Mouse (Mus musculus): ENCODE measurements around the gene Cd180.
A peak's percentile ranks its signal among the peaks of the same experiment; 100 is the strongest.
"Not testable (repeated sequence)": the region's sequence is repeated elsewhere in the genome, so short reads cannot be mapped to it uniquely, and the experiment has no call there.

The Cd180 gene

GRCm38 (mm10) chr13:102678482-102678881, 14.9 kb upstream of the Cd180 start:
- DNase-seq (ENCODE audit: low read depth, low spot score) = peak; percentile 89

- no peak for DNase-seq (ENCODE audit: low read depth, low spot score)
Observed at GRCm38 (mm10) chr13:102684890-102685289, 8.5 kb upstream of the Cd180 start.

GRCm38 (mm10) chr13:102688121-102688520, 5.2 kb upstream of the Cd180 start:
- no peak for DNase-seq (ENCODE audit: low read depth, low spot score)

DNA sequence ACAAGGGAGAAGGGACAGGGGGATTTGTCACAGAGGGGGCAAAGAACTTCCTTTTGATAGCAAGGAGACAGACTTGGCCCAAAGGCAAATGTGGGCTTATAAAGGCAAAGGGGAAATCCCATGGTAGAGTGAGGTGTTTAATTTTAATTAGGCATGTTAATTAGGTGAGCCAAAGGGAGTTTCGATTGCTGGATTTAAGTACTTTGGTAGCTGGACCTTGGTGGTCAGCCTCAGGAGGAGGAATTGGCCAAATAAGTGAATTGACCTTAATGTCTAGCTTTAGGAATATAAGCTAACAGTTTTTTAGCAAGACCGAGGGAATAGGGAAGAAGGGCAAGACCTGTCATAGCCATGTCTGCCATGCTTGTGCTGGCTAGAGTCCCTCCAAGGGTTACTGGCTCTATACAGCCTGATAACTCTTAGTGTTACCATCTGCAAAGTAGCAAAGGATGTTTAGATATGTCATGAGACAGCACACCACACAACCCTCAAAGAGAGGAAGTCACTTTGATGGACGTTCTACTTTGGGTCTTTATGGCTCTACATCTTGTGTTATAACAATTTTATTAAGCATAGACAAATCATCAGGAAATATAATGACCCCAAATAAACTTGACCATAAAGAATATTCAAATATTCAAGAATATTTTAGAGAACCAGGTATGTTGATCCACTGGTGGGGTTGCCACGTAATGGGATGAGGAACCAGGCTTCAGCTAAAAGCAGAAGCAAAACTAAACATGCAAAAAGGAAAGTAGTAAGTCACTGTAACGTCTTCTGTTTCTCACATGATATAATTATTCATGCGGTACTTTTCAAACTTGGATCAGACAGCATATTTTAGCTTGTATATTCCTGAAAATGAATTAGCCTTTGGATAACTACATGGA, 3.9 kb upstream of the Cd180 start:
- no peak for DNase-seq (ENCODE audit: low read depth, low spot score)

- no peak for DNase-seq (ENCODE audit: low read depth, low spot score)
Observed at GRCm38 (mm10) chr13:102690184-102690583, 3.2 kb upstream of the Cd180 start.

- DNase-seq (ENCODE audit: low read depth, low spot score) = no peak
Observed at GRCm38 (mm10) chr13:102691408-102692150, 1.8 kb upstream of the Cd180 start.

- no peak for DNase-seq (ENCODE audit: low read depth, low spot score)
Observed at GRCm38 (mm10) chr13:102694154-102694553, 796 bp downstream of the Cd180 start.

- no peak for DNase-seq (ENCODE audit: low read depth, low spot score)
Observed at GRCm38 (mm10) chr13:102695121-102695905, 2.0 kb downstream of the Cd180 start.

- no peak for DNase-seq (ENCODE audit: low read depth, low spot score)
Observed at GRCm38 (mm10) chr13:102698335-102698734, 5.0 kb downstream of the Cd180 start.

GRCm38 (mm10) chr13:102698751-102699323, 5.5 kb downstream of the Cd180 start:
- peak; percentile 89 for DNase-seq (ENCODE audit: low read depth, low spot score)

DNA sequence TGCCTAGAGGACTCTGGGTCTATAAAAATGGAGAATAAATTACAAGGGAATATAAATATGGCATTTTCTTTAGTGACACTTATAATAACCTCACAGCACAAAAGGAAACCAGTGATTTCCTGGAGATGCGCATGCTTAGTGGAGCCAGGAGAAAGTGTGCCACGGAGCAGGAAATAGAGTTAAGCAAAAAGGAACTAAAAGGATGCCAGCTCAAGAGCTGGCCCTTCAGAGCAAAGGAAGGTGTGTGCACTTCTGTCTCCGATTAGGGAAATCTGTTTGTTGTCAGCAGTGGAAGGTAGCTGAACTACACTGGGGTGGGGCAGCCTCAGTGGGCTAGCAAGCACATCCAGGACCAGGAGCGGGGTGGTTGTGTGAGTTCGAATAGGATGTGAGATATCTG, 6.8 kb downstream of the Cd180 start:
- no peak for DNase-seq (ENCODE audit: low read depth, low spot score)

DNA sequence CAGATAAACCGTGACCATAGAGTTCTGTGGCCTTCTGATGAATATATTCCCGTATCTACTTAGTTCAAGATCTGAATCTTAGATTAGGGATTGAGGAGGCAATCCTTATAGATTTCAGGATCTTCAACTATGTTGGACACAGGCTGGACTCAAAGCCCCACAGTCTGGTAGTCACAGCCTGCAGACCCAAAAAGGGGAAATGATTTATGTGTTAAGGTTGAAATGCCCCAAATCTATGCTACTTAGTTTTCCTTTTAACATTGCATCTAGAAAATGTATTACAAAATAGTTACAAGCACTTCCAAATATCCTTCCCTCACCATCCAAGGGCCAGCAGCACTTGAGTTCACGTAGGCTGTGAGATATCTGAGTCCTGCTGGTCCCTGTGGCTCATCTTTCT, 7.4 kb downstream of the Cd180 start:
- no peak for DNase-seq (ENCODE audit: low read depth, low spot score)

GRCm38 (mm10) chr13:102716973-102717372, 23.6 kb downstream of the Cd180 start:
- no peak for DNase-seq (ENCODE audit: low read depth, low spot score)

GRCm38 (mm10) chr13:102725416-102725815, 32.1 kb downstream of the Cd180 start:
- peak; percentile 31 for DNase-seq (ENCODE audit: low read depth, low spot score)

DNA sequence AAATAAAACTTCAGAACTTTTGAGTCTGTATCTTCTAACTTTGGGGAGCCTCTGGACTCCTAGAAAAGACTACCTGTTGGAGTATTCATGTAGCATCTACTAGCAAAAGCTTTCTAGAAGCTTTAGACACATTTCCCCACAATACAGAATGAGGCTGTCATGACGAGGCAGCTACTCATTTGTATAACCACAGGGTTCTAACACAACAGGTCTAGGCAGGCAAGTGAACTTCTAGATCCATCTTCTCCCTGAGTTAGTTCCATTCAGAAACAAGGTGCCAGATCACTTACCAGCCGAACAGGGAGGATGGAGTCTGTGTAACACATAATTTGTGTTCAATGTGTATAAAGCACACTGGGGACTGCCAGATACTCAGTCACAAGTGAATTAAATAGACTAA, 32.5 kb downstream of the Cd180 start:
- DNase-seq (ENCODE audit: low read depth, low spot score) = no peak

- no peak for DNase-seq (ENCODE audit: low read depth, low spot score)
Observed at GRCm38 (mm10) chr13:102726876-102727275, 33.5 kb downstream of the Cd180 start.

DNA sequence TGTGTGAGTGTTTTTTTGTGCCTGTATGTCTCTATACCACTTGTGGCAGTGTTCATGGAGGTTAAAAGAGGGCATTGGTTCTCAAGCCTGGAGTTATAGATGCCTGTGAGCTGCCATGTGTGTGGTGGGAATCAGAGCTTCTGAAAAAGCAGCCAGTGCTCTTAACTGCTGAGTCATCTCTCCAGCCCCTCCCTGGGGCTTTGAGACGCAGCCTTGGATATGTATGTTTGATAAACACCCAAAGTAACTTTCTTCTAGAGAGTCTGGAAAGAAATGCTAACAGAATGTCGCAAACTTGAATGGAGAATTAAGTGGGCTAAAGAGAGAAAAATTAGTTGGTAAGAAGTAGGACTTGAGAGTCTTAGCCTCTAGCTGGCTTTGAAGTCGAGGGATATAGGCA, 34.7 kb downstream of the Cd180 start:
- DNase-seq (ENCODE audit: low read depth, low spot score) = no peak

GRCm38 (mm10) chr13:102728951-102729350, 35.6 kb downstream of the Cd180 start:
- not testable (repeated sequence) for DNase-seq (ENCODE audit: low read depth, low spot score)

- DNase-seq (ENCODE audit: low read depth, low spot score) = no peak
Observed at GRCm38 (mm10) chr13:102733063-102733462, 39.7 kb downstream of the Cd180 start.

DNA sequence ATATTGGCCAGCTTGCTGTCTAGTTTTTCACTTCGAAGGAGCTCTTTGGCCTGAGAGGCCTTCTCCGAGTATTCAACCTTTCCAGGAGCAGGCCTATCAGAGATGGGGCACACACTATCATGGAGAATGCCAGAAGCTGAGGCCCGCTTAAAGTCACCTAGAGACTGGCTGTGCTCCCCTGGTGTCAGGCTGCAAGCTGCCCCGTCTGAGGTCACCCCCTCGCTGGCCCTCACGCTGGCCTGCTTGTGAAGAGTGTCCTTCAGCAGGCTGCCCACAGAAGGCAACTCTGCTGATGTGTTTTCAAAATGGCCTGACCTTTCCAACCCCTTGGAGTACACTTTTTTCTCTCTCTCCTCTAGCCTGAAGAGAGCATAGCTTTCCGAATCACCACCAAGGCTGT, 44.5 kb downstream of the Cd180 start:
- no peak for DNase-seq (ENCODE audit: low read depth, low spot score)

GRCm38 (mm10) chr13:102739720-102740535, 46.6 kb downstream of the Cd180 start:
- DNase-seq (ENCODE audit: low read depth, low spot score) = no peak
